Mouse (Mus musculus): ENCODE data around the gene Smad3. TPM values are rescaled to one million over a fixed set of nuclear protein-coding genes. Genes with fewer than 3 reads are reported as not detected.

Gene Smad3
- polyA plus RNA-seq, 1 experiment from 2014 or later, result 11.6 TPM

DNA sequence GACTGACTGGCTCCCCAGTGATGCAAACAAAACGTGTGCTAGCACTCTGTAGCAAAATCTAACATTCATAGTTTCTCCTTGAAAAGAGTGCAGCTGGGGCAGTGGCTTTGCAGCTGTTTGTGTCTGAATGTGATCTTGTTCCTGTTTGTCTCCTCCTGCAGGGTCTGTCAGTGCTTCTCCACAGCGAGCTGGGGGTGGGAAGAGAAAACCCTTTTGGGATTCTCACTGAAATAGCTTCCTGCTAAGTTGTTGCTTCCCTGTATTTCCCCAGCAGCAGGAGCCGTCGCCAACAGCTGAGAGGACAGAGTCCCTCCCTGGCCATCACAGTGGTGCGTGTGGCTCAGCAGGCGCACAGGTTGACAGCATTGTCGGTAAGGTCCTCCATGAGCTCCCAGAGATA lies 121.7 kb downstream of the Smad3 start:
- Histone ChIP-seq H3K9ac (no peak overlapping the region), H3K9me3 (replicated peaks) (no peaks in the 10 kb centered on the region), H3K4me3 (no peak overlapping the region), H3K4me1 (replicated peaks) (no peaks in the 10 kb centered on the region), H3K27me3 (no peaks in the 10 kb centered on the region), H3K27ac (no peak overlapping the region), H3K4me2 (no peak overlapping the region), H3K36me3 (peaks cover 16% of the 10 kb centered on the region; the same call in 1 of the 2 replicates)
- no peak for ATAC-seq (replicated peaks; ENCODE audit: insufficient number of reproducible peaks, insufficient read depth, low FRiP score, low read depth)
- WGBS, result 63% methylated on average over 7 of the region's 7 CpGs

DNA sequence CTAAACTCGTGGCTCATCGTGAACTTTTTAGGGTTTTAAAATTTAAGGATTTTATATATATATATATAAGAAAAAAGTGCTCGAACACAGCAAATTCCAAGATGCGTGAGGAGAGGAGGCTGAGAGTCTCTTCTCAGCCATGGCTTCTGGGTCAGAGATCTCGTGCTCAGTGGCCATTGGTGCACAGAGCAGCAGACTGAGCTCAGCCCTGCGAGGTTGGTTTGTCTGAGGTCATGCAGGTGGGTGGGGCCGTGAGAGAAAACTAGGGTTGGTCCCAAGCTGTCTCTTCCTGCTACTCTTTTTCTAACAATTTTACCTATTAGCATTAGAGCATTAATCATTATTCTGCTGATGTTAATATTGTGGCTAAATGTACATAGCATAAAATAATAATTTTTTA lies 124.5 kb downstream of the Smad3 start:
- no peak for ATAC-seq (replicated peaks; ENCODE audit: insufficient number of reproducible peaks, insufficient read depth, low FRiP score, low read depth)
- Histone ChIP-seq H3K4me3 (no peak overlapping the region), H3K27me3 (no peaks in the 10 kb centered on the region), H3K9me3 (replicated peaks) (no peaks in the 10 kb centered on the region), H3K4me2 (no peak overlapping the region), H3K9ac (no peak overlapping the region), H3K4me1 (replicated peaks) (no peaks in the 10 kb centered on the region), H3K36me3 (peaks cover 8% of the 10 kb centered on the region; the same call in 1 of the 2 replicates), H3K27ac (no peak overlapping the region)
- 81% methylated on average over 7 of the region's 7 CpGs for WGBS

DNA sequence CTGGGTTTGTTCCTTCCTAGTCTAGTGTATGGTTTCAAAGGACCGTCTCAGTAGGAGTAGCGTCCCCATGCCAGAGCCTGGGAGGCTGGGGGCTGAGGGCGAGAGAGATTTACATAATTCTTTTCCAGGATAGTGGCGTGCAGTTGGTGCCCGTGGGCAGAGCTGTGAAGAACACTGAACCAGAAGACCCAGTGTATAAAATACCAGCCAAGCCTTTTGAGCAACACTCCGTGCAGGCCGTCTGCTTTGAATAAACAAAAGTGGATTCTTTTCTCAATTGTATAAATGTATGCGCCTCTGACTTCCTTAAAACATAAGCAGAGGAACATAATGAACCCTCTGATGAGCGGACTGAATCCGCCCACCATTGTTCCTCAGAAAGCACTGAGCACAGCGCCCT lies 124.9 kb downstream of the Smad3 start:
- Histone ChIP-seq H3K27ac (no peak overlapping the region), H3K4me1 (replicated peaks) (no peaks in the 10 kb centered on the region), H3K36me3 (peaks cover 8% of the 10 kb centered on the region; the same call in 1 of the 2 replicates), H3K4me3 (no peak overlapping the region), H3K9me3 (replicated peaks) (no peaks in the 10 kb centered on the region), H3K9ac (no peak overlapping the region), H3K4me2 (no peak overlapping the region), H3K27me3 (no peaks in the 10 kb centered on the region)
- 88% methylated on average over 11 of the region's 11 CpGs for WGBS
- ATAC-seq (replicated peaks; ENCODE audit: insufficient number of reproducible peaks, insufficient read depth, low FRiP score, low read depth), result no peak

DNA sequence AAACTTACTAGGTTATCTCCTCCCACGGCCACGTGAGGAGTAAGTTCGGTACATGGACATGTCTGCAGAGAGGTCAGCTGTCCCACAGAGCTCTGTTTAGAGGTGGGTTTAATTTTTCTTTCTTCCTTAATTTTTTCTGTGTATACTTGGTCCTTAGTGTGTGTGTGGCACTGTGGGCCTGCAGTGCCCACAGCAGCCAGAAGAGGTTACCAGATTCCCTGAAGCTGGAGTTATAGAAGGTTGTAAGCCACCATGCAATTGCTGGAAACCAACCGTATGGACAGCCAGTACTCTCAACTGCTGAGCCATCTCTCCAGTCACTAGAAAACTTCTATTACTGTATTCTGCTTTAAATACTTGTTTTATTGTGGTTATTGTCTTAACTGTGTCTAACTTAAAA lies 125.7 kb downstream of the Smad3 start:
- Histone ChIP-seq H3K4me1 (replicated peaks) (no peaks in the 10 kb centered on the region), H3K36me3 (peaks cover 9% of the 10 kb centered on the region; the same call in 1 of the 2 replicates), H3K27me3 (no peaks in the 10 kb centered on the region), H3K4me3 (no peak overlapping the region), H3K27ac (no peak overlapping the region), H3K4me2 (no peak overlapping the region), H3K9me3 (replicated peaks) (no peaks in the 10 kb centered on the region), H3K9ac (no peak overlapping the region)
- no peak for ATAC-seq (replicated peaks; ENCODE audit: insufficient number of reproducible peaks, insufficient read depth, low FRiP score, low read depth)
- 93% methylated on average over 4 of the region's 4 CpGs for WGBS

DNA sequence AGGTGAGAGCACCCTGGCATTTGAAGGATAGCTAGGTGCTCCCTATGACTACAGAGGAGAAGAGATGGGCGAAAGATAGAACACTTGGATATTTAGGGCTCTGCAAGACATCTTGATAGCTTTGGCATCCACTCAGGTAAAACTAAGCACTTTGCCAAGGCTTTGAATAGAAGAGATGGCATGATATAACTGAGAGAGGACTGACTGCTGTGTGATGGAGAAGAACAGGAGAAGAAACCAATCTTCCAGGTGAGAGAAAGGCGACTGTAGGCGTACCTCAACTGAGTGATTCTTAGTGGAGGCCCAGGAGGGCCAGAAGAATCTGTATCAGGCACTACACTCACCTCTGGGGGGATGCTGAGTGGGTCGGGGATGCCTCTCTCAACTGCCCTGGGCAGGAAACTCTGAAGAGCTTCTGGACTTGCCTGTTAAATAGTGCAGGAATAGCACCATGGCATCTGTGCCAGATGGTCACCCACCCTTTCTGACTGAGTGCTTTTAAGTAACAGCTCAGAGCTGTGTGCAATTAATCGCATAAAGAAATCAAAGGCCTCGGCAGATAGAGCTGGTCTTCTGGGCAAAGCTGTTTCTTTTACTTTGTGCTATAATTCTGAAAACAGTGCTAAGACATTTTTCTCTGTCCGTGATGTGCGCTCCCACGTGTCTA lies 132.6 kb downstream of the Smad3 start:
- 87% methylated on average over 9 of the region's 9 CpGs for WGBS
- H3K27ac ChIP-seq, result no peak overlapping the region
- H3K4me1 ChIP-seq (replicated peaks), result no peaks in the 10 kb centered on the region
- no peaks in the 10 kb centered on the region for H3K9me3 ChIP-seq (replicated peaks)
- no peak for ATAC-seq (replicated peaks; ENCODE audit: insufficient number of reproducible peaks, insufficient read depth, low FRiP score, low read depth)
- H3K36me3 ChIP-seq, result peaks cover 16% of the 10 kb centered on the region; the same call in 1 of the 2 replicates
- H3K27me3 ChIP-seq, result no peaks in the 10 kb centered on the region
- no peak overlapping the region for H3K4me2 ChIP-seq
- no peak overlapping the region for H3K4me3 ChIP-seq
- no peak overlapping the region for H3K9ac ChIP-seq

DNA sequence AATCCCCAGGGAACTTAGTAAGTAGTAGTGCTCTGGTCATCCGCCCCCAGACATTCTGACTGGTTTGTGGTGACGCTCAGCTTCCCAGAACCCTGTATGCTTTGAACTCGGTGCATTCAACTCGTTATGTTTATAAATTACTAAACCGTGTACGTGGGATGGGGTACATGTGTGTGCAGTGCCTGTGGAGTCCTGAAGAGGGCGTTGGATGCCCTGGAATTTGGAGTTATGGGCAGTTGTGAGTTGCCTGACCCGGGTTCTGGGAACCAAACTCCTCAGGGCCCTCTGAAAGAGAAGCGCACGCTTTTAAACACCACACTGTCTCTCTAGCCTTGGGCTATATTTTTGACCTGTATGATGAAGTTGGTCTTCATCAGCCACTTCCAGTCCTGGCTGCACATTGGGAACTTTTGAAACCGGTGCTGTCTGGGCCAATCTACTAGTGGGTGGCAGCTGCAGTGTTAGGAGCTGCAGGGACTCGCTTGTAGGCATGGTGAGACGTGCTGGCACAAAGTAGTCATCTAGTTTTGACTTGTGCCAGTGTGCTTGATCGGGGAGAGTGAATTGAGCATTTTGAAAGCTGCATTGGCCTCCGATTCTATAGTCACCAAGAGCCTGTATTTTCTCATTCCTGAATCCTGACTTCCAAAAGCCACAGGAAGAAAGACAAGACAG lies 133.8 kb downstream of the Smad3 start:
- Histone ChIP-seq H3K4me3 (no peak overlapping the region), H3K9ac (no peak overlapping the region), H3K27me3 (no peaks in the 10 kb centered on the region), H3K9me3 (replicated peaks) (no peaks in the 10 kb centered on the region), H3K27ac (no peak overlapping the region), H3K4me2 (no peak overlapping the region), H3K4me1 (replicated peaks) (no peaks in the 10 kb centered on the region), H3K36me3 (peaks cover 9% of the 10 kb centered on the region; the same call in 1 of the 2 replicates)
- WGBS, result 91% methylated on average over 15 of the region's 15 CpGs
- ATAC-seq (replicated peaks; ENCODE audit: insufficient number of reproducible peaks, insufficient read depth, low FRiP score, low read depth), result no peak

DNA sequence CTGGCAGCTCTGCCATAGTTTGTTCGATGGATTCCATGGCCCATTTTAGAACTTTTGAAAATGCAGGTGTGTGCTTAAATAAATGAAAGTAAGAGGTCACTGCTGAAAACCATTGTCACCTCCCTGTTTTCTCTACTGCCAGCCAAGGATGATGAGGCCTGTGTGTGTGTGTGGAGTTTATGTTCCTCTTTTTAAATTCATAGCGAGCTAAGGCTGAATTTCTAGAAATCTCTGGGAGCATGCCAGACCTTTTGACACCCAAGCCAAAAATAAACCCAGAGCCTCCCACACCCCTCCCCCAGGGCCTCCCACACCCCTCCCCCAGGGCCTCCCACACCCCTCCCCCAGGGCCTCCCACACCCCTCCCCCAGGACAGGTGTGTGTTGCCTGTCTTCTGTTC lies 139.8 kb downstream of the Smad3 start:
- H3K27ac ChIP-seq, result no peak overlapping the region
- 77% methylated on average over 2 of the region's 2 CpGs for WGBS
- no peak overlapping the region for H3K9ac ChIP-seq
- peaks cover 7% of the 10 kb centered on the region for H3K4me1 ChIP-seq (replicated peaks)
- H3K9me3 ChIP-seq (replicated peaks), result no peaks in the 10 kb centered on the region
- ATAC-seq (replicated peaks; ENCODE audit: insufficient number of reproducible peaks, insufficient read depth, low FRiP score, low read depth), result no peak
- H3K27me3 ChIP-seq, result no peaks in the 10 kb centered on the region
- H3K4me3 ChIP-seq, result no peak overlapping the region
- peaks cover 32% of the 10 kb centered on the region for H3K36me3 ChIP-seq
- no peak overlapping the region for H3K4me2 ChIP-seq

DNA sequence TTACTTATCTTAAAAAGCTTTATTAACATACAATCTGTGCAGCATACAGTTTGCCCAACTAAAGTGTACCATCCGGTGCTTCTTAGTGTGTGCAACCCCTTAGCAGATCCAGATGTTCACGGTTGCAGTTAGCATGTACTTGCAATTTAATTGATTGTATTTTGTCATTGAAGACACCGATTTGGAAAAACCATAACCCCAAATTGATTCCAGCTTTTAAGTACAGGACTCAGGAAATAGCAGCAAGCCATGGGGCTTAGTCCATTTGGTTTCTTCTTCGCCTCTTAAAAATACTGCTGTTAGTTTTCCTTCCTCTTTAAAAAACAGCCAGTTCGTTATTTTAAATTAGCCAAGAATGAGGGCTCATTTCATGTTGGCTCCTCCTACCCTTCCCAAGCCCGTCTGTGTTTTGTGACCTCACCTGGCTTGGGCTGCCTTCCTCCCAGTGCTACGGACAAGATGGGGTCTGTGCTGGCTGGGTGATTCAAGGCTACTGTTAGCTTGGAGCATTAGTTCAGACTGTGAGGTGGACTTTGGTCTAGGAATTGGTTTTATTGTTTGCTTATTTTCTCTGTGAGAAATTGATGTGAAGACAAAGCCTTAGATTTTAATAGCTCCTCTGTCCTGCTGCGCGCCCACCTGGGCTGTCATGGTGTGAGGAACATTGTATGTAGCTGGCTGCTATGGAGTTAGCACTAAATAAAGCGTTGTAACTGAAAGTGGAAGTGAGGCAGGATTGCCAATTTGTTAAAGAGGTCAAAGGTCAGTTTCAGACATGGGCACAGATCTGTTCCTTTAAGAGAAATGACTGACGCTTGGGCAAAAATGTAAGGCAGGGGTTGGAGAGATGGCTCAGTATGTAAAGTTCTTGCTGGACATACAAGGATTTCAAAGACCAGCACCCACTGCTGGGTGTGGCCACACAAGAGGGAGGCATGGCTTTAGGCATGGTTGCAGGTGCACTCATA lies 143.5 kb downstream of the Smad3 start:
- 82% methylated on average over 11 of the region's 11 CpGs for WGBS

DNA sequence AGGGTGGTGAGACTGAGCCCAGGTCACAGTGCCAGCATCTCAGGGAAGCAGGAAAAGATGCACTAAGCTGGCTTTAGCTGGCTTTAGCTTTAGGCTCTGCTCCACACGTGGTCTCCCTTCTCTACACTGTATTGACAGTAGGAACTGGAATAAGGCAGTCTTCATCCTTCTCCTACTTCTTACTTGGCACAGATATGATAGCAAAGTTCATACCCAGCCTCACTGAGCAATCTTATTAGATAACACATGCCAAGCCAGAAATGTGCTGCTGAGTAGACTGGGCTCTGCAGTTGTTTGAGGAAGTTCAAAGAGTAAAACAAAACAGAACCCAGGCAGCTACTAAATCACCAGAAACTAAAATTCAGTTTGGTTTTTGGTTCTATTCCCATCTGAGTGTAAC lies 144.2 kb downstream of the Smad3 start:
- Histone ChIP-seq H3K9ac (no peak overlapping the region), H3K4me2 (no peak overlapping the region; the same call in 1 of the 2 replicates), H3K4me3 (no peak overlapping the region), H3K36me3 (peaks cover 22% of the 10 kb centered on the region), H3K27me3 (no peaks in the 10 kb centered on the region), H3K9me3 (replicated peaks) (no peaks in the 10 kb centered on the region), H3K27ac (no peak overlapping the region), H3K4me1 (replicated peaks) (peaks cover 37% of the 10 kb centered on the region)
- WGBS, result 22% methylated on average over 1 of the region's 1 CpGs
- ATAC-seq (replicated peaks; ENCODE audit: insufficient number of reproducible peaks, insufficient read depth, low FRiP score, low read depth), result no peak

More for the DNA sequence above, 143.5 kb downstream of the Smad3 start:
- no peak overlapping the region for H3K4me3 ChIP-seq
- H3K27ac ChIP-seq, result no peak overlapping the region
- H3K9ac ChIP-seq, result no peak overlapping the region
- peaks cover 25% of the 10 kb centered on the region for H3K36me3 ChIP-seq
- peaks cover 35% of the 10 kb centered on the region for H3K4me1 ChIP-seq (replicated peaks)
- no peak overlapping the region for H3K4me2 ChIP-seq
- no peaks in the 10 kb centered on the region for H3K9me3 ChIP-seq (replicated peaks)
- H3K27me3 ChIP-seq, result no peaks in the 10 kb centered on the region
- ATAC-seq (replicated peaks; ENCODE audit: insufficient number of reproducible peaks, insufficient read depth, low FRiP score, low read depth), result no peak

DNA sequence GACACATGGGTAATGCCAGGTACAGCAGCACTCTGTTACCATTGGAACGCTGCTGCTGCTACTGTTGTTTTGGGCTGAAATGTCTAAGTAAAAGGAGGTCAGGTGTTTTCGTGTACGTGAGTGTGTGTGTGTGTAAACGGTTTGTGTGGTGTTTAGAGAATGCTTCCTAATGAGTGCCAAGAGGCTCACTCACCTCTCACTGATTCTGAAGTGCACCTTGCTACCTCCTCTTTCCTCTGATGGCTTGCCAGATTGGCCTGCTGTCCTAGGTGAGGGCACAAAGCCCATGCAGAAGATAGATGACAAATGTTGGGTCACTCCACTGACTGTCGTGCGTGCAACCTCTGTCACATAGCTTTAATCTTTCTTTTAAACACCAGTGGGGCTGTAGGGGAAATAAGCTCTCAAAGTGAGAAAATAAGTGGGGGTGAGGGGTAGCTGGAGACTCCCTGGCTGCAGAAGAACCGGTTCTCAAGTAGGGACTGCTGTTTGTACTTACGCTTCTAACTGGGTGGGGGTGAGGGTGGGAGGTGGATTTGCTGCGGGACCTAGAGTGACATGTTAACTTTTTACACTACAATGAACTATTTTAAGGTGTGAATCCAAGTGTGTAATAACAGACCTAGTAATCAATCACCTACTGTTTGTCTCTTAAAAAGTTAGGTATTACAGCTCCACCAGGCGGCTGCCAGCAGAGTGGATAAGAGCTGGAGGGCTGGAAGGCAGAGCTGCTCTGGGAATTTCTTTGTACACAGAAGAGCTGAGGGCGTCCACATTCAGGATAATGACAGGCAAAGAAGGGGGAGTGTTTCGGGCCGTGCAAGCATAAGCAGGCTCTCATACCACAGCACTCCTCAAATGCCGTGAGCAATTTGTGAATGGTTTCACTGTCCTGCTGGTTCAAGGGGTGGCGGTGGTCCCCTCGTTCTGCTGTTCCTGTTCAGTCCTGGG lies 145.0 kb downstream of the Smad3 start:
- H3K9me3 ChIP-seq (replicated peaks), result no peaks in the 10 kb centered on the region
- ATAC-seq (replicated peaks; ENCODE audit: insufficient number of reproducible peaks, insufficient read depth, low FRiP score, low read depth), result no peak; the same call in 1 of the 2 replicates
- H3K4me3 ChIP-seq, result no peak overlapping the region
- peaks cover 37% of the 10 kb centered on the region for H3K4me1 ChIP-seq (replicated peaks)
- 59% methylated on average over 16 of the region's 16 CpGs for WGBS
- H3K27ac ChIP-seq, result no peak overlapping the region
- H3K36me3 ChIP-seq, result peaks cover 14% of the 10 kb centered on the region
- no peak overlapping the region; the same call in 1 of the 2 replicates for H3K4me2 ChIP-seq
- H3K27me3 ChIP-seq, result no peaks in the 10 kb centered on the region
- H3K9ac ChIP-seq, result no peak overlapping the region
